Mouse (Mus musculus): ENCODE measurements at regions not wholly inside any gene's neighbourhood (a gene's known extent, or its start where the extent isn't known, plus 50 kb on each side); places are given as distances from the start of the nearest gene placed in this dataset.
A peak's percentile ranks its signal among the peaks of the same experiment; 100 is the strongest.

- ATAC-seq (replicated peaks; ENCODE audit: extremely low read depth, insufficient read depth, low FRiP score), result no peak
- no peaks in the 10 kb centered on the region for H3K27me3 ChIP-seq (ENCODE audit: control insufficient read depth, insufficient read depth, low read length)
- H3K4me3 ChIP-seq (ENCODE audit: low read length), result no peak overlapping the region
- no peak overlapping the region for H3K4me2 ChIP-seq (ENCODE audit: low read depth, low read length)
- no peaks in the 10 kb centered on the region for H3K36me3 ChIP-seq (ENCODE audit: control insufficient read depth, insufficient read depth)
- H3K27ac ChIP-seq (ENCODE audit: low read length), result no peak overlapping the region
- no peak overlapping the region for H3K9ac ChIP-seq (ENCODE audit: low read length)
- WGBS, result 69% methylated on average over 17 of the region's 17 CpGs
- no peaks in the 10 kb centered on the region for H3K9me3 ChIP-seq (replicated peaks; ENCODE audit: control insufficient read depth, low read length)
- no peaks in the 10 kb centered on the region for H3K4me1 ChIP-seq (ENCODE audit: control insufficient read depth, insufficient read depth, low read length)
These were observed 129.0 kb downstream of the Basp1 start for GRCm38 (mm10) chr15:25284354-25285199.

GRCm38 (mm10) chr15:25283713-25284112, 129.9 kb downstream of the Basp1 start:
- ATAC-seq (replicated peaks; ENCODE audit: extremely low read depth, insufficient read depth, low FRiP score), result no peak
- no peaks in the 10 kb centered on the region for H3K27me3 ChIP-seq (ENCODE audit: control insufficient read depth, insufficient read depth, low read length)
- no peaks in the 10 kb centered on the region for H3K9me3 ChIP-seq (replicated peaks; ENCODE audit: control insufficient read depth, low read length)
- no peaks in the 10 kb centered on the region for H3K36me3 ChIP-seq (ENCODE audit: control insufficient read depth, insufficient read depth)
- no peak overlapping the region for H3K9ac ChIP-seq (ENCODE audit: low read length)
- no peak overlapping the region for H3K27ac ChIP-seq (ENCODE audit: low read length)
- H3K4me3 ChIP-seq (ENCODE audit: low read length), result no peak overlapping the region
- WGBS, result 82% methylated on average over 2 of the region's 2 CpGs
- no peaks in the 10 kb centered on the region for H3K4me1 ChIP-seq (ENCODE audit: control insufficient read depth, insufficient read depth, low read length)
- no peak overlapping the region for H3K4me2 ChIP-seq (ENCODE audit: low read depth, low read length)

GRCm38 (mm10) chr15:25282346-25282745, 131.2 kb downstream of the Basp1 start:
- Histone ChIP-seq H3K27me3 (ENCODE audit: control insufficient read depth, insufficient read depth, low read length) (no peaks in the 10 kb centered on the region), H3K9ac (ENCODE audit: low read length) (no peak overlapping the region), H3K4me2 (ENCODE audit: low read depth, low read length) (no peak overlapping the region), H3K4me3 (ENCODE audit: low read length) (no peak overlapping the region), H3K36me3 (ENCODE audit: control insufficient read depth, insufficient read depth) (no peaks in the 10 kb centered on the region), H3K9me3 (replicated peaks; ENCODE audit: control insufficient read depth, low read length) (no peaks in the 10 kb centered on the region), H3K4me1 (ENCODE audit: control insufficient read depth, insufficient read depth, low read length) (no peaks in the 10 kb centered on the region), H3K27ac (ENCODE audit: low read length) (no peak overlapping the region)
- 76% methylated on average over 9 of the region's 9 CpGs for WGBS
- no peak for ATAC-seq (replicated peaks; ENCODE audit: extremely low read depth, insufficient read depth, low FRiP score)

GRCm38 (mm10) chr15:25281942-25282341, 131.6 kb downstream of the Basp1 start:
- Histone ChIP-seq H3K9ac (ENCODE audit: low read length) (no peak overlapping the region), H3K4me3 (ENCODE audit: low read length) (no peak overlapping the region), H3K4me1 (ENCODE audit: control insufficient read depth, insufficient read depth, low read length) (no peaks in the 10 kb centered on the region), H3K36me3 (ENCODE audit: control insufficient read depth, insufficient read depth) (no peaks in the 10 kb centered on the region), H3K27ac (ENCODE audit: low read length) (no peak overlapping the region), H3K4me2 (ENCODE audit: low read depth, low read length) (no peak overlapping the region), H3K9me3 (replicated peaks; ENCODE audit: control insufficient read depth, low read length) (no peaks in the 10 kb centered on the region), H3K27me3 (ENCODE audit: control insufficient read depth, insufficient read depth, low read length) (no peaks in the 10 kb centered on the region)
- ATAC-seq (replicated peaks; ENCODE audit: extremely low read depth, insufficient read depth, low FRiP score), result no peak

GRCm38 (mm10) chr15:25278317-25279156, 135.0 kb downstream of the Basp1 start:
- no peaks in the 10 kb centered on the region for H3K9me3 ChIP-seq (replicated peaks; ENCODE audit: control insufficient read depth, low read length)
- no peaks in the 10 kb centered on the region for H3K36me3 ChIP-seq (ENCODE audit: control insufficient read depth, insufficient read depth)
- H3K4me1 ChIP-seq (ENCODE audit: control insufficient read depth, insufficient read depth, low read length), result no peaks in the 10 kb centered on the region
- H3K9ac ChIP-seq (ENCODE audit: low read length), result no peak overlapping the region
- H3K4me3 ChIP-seq (ENCODE audit: low read length), result no peak overlapping the region
- no peak overlapping the region for H3K4me2 ChIP-seq (ENCODE audit: low read depth, low read length)
- H3K27me3 ChIP-seq (ENCODE audit: control insufficient read depth, insufficient read depth, low read length), result no peaks in the 10 kb centered on the region
- no peak overlapping the region for H3K27ac ChIP-seq (ENCODE audit: low read length)
- WGBS, result 71% methylated on average over 6 of the region's 6 CpGs
- no peak for ATAC-seq (replicated peaks; ENCODE audit: extremely low read depth, insufficient read depth, low FRiP score)

GRCm38 (mm10) chr15:25276227-25276626, 137.3 kb downstream of the Basp1 start:
- Histone ChIP-seq H3K4me2 (ENCODE audit: low read depth, low read length) (no peak overlapping the region), H3K9me3 (replicated peaks; ENCODE audit: control insufficient read depth, low read length) (no peaks in the 10 kb centered on the region), H3K36me3 (ENCODE audit: control insufficient read depth, insufficient read depth) (no peaks in the 10 kb centered on the region), H3K9ac (ENCODE audit: low read length) (no peak overlapping the region), H3K27ac (ENCODE audit: low read length) (no peak overlapping the region), H3K27me3 (ENCODE audit: control insufficient read depth, insufficient read depth, low read length) (no peaks in the 10 kb centered on the region), H3K4me1 (ENCODE audit: control insufficient read depth, insufficient read depth, low read length) (no peaks in the 10 kb centered on the region), H3K4me3 (ENCODE audit: low read length) (no peak overlapping the region)
- WGBS, result 92% methylated on average over 5 of the region's 5 CpGs
- ATAC-seq (replicated peaks; ENCODE audit: extremely low read depth, insufficient read depth, low FRiP score), result no peak

GRCm38 (mm10) chr15:25271886-25272285, 141.7 kb downstream of the Basp1 start:
- Histone ChIP-seq H3K36me3 (ENCODE audit: control insufficient read depth, insufficient read depth) (no peaks in the 10 kb centered on the region), H3K9ac (ENCODE audit: low read length) (no peak overlapping the region), H3K4me2 (ENCODE audit: low read depth, low read length) (no peak overlapping the region), H3K27ac (ENCODE audit: low read length) (no peak overlapping the region), H3K9me3 (replicated peaks; ENCODE audit: control insufficient read depth, low read length) (no peaks in the 10 kb centered on the region), H3K27me3 (ENCODE audit: control insufficient read depth, insufficient read depth, low read length) (no peaks in the 10 kb centered on the region), H3K4me3 (ENCODE audit: low read length) (no peak overlapping the region), H3K4me1 (ENCODE audit: control insufficient read depth, insufficient read depth, low read length) (no peaks in the 10 kb centered on the region)
- no peak for ATAC-seq (replicated peaks; ENCODE audit: extremely low read depth, insufficient read depth, low FRiP score)
- 76% methylated on average over 5 of the region's 5 CpGs for WGBS

- Histone ChIP-seq H3K36me3 (ENCODE audit: control insufficient read depth, insufficient read depth) (no peaks in the 10 kb centered on the region), H3K27me3 (ENCODE audit: control insufficient read depth, insufficient read depth, low read length) (no peaks in the 10 kb centered on the region), H3K4me1 (ENCODE audit: control insufficient read depth, insufficient read depth, low read length) (no peaks in the 10 kb centered on the region), H3K9me3 (replicated peaks; ENCODE audit: control insufficient read depth, low read length) (no peaks in the 10 kb centered on the region), H3K4me2 (ENCODE audit: low read depth, low read length) (peak overlapping the region; percentile 47), H3K4me3 (ENCODE audit: low read length) (no peak overlapping the region), H3K27ac (ENCODE audit: low read length) (no peak overlapping the region), H3K9ac (ENCODE audit: low read length) (no peak overlapping the region)
- no peak for ATAC-seq (replicated peaks; ENCODE audit: extremely low read depth, insufficient read depth, low FRiP score)
- 54% methylated on average over 10 of the region's 10 CpGs for WGBS
These were observed 143.2 kb downstream of the Basp1 start for GRCm38 (mm10) chr15:25270349-25270748.

- Histone ChIP-seq H3K4me3 (ENCODE audit: low read length) (no peak overlapping the region; the same call in 1 of the 2 replicates), H3K36me3 (ENCODE audit: control insufficient read depth, insufficient read depth) (no peaks in the 10 kb centered on the region), H3K27me3 (ENCODE audit: control insufficient read depth, insufficient read depth, low read length) (no peaks in the 10 kb centered on the region), H3K4me2 (ENCODE audit: low read depth, low read length) (peak overlapping the region; percentile 47), H3K27ac (ENCODE audit: low read length) (no peak overlapping the region), H3K4me1 (ENCODE audit: control insufficient read depth, insufficient read depth, low read length) (no peaks in the 10 kb centered on the region), H3K9ac (ENCODE audit: low read length) (no peak overlapping the region), H3K9me3 (replicated peaks; ENCODE audit: control insufficient read depth, low read length) (no peaks in the 10 kb centered on the region)
- ATAC-seq (replicated peaks; ENCODE audit: extremely low read depth, insufficient read depth, low FRiP score), result peak; percentile 58
- 12% methylated on average over 12 of the region's 12 CpGs for WGBS
These were observed 144.1 kb downstream of the Basp1 start for GRCm38 (mm10) chr15:25269345-25269996.

All from heart, embryonic 16.5 days (tissue).